Mouse (Mus musculus) kidney, adult 18-20 months (tissue): ENCODE measurements around the gene Bcl2.
A peak's percentile ranks its signal among the peaks of the same experiment; 100 is the strongest.

Experiments used
- DNase-seq: peaks from one replicate; pipeline ENCODE4 v3.0.0; 2021

Gene Bcl2

DNA sequence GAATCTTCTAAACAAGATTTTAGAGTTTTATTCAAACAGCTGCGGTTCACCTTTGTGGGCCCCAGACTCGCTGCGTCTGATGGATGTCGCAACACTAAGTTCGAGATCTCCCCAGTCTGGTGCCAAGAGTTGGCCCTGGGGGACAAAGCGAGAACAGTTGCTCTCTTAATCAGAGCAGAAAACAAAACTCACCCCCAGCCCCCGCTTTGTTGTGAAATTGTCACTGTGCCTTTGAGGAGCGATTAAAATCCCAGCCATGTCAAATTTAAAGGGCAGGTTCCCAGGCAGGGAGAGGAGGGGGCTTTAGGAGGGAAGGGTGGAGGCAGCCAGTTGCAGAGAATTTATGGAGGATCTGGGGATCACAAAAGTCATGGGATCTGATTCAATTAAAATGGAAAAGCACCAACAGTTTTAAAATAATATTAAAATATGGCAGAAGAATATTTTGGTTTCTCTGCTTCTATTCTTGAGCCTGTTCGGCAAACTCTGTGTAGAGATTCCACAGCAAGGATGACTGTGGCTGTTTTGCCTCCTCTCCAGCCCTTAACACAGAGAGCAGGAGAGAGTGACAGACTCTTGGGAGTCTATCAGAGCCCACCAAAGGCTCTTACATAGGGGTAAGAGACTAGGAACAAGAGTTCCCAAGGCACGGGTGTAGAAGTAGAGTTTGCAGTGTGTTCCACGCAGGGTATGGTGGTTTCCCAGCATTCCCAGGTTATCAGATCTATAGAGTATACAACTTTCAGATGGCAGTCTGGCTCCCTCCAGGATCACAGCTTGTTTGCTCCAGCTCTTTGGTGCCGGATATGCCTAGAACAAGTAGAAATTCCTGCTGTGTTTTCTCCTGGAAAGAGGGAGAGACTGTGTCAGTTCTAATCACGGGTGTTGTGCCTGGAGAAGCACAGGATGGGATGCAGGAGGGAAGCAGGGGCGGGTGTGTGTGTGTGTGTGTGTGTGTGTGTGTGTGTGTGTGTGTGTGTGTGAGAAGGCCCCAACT lies 130.5 kb downstream of the Bcl2 start:
- DNase-seq = peak; percentile 28

DNA sequence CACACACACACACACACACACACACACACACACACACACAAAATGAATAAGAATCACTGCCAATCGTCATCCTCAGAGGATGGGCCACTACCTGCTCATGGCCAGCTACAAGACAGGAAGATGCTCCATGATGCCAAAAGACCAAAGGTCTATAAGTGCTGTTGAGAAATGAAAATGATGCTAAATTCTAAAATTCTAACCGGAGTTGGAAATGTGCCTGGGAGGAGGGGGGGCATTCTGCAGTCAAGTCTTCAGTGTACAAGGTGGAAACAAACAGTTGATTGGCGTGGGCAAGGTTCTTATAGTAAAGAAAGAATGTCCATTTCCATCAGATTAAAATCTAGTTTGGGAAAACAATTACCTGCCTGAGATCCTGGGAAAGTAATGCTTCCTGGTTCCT lies 131.3 kb downstream of the Bcl2 start:
- no peak for DNase-seq

DNA sequence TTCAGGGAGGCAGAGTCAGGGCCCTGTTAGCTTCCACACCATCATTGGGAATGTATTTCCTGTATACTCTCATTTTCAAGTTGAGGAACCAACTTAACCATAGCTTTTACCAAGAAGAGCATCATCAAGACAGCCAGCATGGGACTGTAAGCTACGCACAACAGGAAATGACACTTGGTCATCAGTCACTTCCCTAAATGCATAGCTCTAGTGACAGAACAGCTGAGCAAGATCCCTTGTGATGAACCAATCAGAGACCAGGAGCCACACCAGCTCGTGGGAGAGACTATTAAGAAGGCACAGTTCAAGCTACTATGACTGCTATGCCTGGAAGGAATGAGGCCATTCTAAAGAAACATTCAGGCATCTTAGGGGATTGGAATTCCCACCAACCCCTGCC lies 132.3 kb downstream of the Bcl2 start:
- DNase-seq = no peak

DNA sequence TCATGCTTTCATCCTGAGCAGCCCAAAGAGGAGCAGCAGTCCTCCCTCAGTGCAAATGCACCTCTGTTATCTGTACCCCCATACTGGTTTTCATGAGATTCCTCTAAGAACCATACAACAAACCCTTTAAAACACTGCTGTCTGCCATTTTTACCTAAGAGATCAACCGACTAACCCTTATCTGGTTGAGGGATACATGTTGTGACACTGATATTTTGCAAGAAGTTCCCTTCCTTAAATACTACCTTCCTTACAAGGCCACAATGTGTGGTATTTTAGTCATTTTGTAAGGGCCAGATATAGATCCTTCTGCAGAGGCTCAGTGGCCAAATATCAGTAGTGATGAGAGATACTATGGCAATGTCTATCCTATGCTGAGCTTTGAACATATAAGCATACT lies 134.3 kb downstream of the Bcl2 start:
- no peak for DNase-seq

DNA sequence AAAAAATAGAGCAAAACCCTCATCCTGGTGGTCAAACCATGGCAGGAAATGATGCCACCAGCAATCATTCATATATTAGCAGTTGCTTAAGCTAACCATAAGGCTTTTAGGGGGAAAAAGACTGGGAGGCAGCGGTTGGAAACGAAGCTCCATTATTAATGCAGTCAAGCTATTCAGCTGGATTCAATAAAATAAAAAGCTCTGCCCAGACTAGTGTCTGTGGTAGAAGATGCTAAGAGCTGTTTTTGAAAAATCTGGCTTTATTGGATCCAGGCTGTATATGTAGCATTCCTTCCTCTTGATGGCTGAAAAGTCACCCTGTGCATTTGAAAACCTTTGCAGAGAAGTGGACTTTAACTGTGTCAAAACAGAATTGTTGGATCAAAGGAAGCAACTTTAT lies 141.6 kb downstream of the Bcl2 start:
- DNase-seq = no peak

DNA sequence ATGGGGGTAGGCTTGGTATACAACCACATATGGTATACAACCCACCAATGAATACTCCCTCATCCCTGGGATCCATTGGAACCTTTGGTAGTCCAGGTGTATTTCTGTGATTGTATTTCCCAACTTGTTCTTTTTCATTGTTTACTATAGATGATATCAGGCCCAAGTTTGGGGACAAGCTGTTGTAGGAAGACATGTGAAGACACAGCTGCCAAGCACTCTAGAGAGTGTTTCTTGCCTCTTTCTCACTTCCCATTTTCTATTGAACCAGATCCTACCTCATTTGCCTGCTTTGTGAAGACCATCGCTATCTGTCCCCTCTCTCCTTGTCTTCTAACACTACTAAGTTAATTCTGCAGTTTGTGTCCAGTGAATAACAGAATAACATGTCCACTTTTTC lies 143.2 kb downstream of the Bcl2 start:
- no peak for DNase-seq

DNA sequence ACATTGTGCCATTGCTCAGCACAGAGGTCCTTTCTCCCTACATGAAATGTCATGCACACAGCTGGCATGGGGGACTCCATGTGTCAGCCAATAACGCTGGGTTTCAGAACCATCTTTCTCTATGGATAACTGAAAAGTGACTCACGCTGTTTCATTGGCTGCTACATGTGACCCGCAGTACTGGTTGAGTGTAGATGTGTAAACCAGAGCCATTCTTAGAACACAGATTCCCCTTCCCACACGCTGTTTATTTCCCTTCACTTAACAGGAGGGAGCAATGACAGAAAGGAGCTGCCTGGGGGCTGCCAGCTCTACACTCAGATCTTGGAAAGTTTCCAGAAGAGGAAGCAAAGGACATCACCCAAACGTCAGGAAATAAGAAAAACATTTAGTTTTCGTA lies 143.7 kb downstream of the Bcl2 start:
- DNase-seq = no peak

DNA sequence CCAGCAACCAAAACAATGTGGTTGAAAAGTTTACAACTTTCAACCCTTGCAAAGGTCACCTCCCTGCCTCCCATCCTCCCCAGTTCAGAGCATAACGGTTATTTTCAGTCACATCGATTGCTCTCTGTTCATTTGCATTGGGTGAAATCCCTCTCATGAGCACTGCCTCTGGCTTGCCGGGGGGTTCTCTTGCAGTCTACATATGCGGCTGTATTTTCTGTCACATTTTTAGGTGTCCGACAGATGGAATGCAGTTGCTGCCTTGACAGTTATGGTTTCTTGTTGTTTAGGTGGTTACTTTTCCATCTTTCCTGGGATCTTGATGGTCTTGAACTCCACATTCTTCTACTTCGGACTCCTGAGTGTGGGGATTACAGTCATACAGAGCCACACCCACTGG lies 144.4 kb downstream of the Bcl2 start:
- no peak for DNase-seq

DNA sequence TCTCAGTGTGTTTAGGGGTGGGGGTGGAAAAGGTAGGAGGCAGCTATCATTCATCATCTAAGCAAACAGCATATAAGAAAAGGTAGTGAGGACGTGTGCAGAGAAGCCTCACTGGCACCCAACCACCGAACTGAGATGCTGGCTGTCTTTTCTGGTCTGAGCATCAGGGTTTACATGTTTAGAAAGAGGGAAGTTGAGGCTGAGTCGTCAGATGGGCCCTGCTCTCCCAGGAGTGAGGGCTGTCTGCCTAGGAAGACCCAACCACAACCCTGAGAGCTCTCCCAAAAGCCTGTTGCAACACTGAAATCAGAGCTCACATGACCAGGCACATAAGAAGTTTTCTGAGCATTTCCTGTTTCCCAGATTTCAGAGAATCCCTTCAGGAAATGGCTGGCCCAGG lies 145.2 kb downstream of the Bcl2 start:
- DNase-seq = no peak

DNA sequence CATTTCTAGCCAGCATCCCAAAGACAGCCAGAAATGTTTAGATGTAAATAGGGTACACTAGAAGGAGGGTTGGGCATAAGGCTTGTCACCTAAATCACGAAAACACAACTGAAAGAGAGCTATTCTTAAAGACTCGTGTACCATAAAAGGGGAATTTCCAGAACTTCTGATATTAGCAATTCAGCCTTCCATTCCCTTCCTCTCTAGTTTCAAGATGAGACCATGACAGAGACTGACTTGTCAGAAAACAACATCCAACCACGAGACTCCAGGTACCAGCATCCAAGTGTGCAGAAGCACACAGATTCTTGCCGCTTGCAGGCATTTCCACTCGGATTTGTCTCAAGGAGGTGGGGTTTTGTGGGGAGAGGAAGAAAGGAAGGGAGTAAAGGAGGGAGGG lies 146.6 kb downstream of the Bcl2 start:
- no peak for DNase-seq

DNA sequence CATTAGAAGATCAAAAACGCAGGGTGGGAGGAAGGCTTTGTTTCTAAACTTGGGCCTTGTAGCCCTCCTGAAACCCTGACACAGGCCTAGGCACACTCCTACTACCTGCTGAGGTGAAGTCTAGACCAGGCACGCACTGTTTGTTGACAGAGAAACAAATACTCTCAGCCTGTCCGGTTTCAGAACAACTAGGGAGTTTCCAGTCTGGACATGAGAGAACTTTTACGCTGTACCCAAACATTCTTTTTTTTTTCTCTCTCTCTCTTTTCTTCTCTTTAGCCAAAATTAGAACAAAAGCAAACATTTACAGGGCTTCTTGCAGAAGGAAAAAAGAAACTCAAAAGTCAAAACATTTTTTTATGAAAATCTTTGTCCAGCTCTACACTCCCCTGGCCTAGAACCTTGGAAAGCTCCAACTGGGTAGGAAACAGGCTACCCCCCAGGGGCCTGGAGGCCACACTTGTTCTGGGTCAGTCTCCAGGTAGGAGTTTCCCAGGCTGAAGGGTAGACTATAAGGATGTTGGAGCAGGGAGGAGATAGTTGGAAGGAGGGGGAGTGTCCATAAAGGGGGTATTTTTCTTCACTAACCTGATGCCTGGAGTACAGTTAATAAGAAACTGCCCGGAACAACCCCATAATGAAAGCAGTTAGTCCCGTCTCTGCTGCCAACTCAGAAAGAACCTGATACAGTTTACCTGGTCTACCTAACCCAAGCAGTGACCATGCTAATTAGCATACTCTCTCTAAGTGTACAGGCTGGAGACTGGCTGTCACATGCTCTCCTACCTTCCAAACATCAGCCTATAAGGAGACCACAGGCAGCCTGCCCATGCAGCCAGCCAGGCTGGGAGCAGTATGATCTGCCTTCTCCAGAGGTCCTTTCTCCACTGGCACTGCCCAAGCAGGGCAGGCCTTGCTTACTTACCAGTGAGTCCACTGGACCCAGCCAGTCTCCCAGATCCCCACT lies 147.7 kb downstream of the Bcl2 start:
- DNase-seq = peak; percentile 63

DNA sequence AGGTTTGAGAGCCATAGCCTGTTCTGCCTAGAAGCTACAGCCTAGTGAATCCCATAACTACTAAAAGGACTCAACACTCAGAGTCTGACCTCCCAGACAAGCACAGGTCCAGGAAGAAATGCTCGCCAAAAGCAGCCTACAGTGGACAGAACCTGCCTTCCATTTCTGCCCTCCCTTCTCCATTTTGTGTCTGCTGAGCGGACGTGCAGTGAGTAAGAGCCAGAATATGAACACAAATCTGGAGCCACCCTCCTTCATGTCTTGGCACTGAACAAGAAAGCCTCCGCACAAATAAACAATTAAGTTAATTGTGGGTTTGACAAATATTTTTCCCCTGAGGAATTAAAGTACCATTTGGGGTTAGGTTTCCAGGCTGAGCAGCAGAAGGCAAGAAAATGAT lies 148.8 kb downstream of the Bcl2 start:
- DNase-seq = no peak

DNA sequence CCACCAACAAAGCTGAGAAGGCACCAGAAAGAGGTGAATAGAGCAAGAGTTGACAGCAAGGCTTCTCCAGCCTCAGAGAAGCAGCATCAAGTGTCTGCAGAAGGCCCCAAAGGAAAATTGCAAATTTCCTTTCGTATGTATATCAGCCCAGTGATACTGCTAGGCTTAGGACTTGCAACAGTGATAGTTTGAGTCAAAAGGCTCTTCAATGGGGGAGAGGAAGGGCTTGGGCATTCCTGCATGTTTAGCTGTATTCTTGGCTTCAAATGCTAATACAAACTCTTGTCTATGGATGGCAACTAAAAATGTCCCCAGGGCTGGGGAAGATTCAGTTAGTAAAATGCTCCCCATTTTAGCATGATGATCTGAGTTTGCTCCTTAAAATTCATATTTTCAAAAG lies 149.6 kb downstream of the Bcl2 start:
- no peak for DNase-seq

DNA sequence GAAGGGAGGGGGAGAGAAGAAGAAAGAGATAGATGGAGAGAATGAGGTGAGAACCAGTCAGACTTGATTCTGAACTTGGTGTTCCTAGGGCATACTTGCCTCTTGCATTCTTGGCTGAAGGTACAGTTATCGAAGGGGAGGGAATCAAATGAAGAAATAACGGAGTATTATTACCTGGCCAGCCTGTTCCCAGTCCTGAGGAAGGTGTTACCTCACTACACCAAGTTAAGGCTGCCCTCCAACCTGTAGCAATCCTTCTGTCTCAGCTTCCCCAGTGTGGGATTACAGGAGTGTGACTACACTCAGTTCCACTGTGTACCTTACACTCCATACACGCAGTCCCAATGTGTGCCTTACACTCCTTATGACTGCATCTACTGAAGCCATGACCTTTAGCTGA lies 151.3 kb downstream of the Bcl2 start:
- no peak for DNase-seq

DNA sequence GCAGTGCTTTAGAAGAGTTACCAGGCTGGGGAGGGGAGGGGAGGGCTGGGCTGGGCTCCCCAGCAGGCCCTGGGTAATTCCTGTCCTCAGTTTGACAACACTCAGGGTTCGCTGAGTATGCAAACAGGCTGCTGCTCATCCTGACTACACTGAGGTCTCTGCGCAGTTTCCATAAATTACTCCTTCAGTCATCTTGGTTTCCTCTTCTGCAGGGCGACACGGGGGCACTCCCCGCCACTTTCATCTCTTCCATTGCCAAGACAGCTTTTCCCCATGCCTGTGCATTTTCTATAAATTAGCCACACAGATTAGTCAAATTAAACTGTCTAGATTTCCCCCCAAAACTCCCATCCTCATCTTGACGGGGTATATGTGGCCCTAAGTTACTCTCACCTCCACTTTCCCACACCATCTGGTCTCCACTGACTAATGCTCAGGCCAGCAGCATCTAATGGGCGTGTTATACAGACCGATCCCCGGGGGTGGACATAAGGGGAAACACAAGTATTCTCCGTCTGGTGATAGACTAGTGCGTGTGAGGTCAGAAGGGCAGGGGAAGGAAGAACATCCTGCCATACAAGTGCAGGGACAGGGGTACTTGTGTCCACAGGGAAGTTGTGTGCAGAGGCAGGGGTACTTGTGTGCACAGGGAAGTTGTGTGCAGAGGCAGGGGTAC lies 152.9 kb downstream of the Bcl2 start:
- no peak for DNase-seq

DNA sequence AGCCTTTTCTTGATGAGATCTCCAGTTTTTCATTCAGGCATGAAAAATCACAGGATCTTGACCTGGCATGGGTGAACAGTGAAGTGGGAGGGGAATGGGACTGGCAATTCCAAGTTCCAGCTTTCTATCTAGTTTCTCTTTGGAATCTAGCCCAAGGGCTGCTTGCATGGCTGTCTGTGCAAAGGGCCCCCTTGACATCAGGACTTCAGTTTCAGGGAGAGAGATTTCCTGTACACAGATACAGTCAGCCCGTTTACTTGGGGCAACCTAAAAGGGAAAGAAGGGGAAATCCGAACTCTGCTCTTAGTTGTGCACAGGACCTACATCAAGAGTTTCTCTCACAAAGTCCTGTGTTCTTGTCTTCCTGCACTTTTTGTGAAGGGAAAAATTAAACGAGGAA lies 154.0 kb downstream of the Bcl2 start:
- DNase-seq = no peak

DNA sequence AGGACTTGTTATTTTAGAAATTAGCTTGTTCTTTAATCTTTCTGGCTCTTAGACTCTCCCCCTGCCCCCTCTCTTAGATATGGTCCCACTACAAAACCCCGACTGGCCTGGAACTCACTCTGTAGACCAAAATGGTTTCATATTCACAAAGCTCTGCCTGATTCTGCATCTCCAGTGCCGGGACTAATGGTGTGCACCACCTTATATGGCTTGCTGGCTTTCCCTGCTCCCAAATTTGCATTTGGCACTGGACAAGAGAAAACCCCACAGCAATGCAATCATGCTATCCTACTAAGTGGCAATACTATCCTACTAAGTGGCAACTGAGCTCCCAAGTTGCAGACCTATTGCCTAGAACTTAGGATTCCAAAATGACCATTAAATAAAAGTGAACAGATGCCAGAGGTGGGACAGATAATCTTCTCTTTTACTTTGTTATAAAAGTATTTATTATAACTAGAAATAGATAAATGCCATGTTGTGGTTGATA lies 154.9 kb downstream of the Bcl2 start:
- no peak for DNase-seq

DNA sequence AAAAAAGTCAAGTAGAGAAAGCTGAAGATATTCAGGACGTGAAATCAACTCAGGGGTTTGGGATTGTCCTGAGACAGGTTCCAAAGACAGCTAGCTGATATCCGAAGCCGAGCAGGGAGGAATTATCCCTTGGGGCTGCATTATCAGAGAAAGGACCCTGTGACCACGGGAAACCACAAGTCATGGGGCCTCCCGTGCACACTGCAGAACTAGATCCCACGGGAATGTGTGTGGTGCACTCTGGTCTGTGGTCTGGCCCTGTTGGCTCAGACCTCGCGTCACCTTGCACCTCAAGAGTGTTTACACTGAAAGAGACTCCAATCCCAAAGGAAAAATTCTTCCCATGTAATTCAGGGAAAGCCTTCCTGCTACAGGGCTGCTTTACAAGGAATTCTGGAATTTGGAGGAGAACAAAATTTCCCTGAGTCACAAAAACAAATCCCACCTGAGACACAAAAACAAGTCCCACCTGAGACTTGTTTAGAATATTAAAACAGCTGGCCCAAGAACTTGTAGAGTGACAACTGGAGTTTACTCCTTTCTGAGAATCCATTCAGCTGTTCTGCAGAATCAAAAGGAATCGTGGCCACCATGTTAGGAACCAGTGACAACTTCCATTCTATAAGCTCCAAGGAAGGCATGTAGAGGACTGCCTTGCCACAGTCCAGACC lies 158.4 kb downstream of the Bcl2 start:
- no peak for DNase-seq

DNA sequence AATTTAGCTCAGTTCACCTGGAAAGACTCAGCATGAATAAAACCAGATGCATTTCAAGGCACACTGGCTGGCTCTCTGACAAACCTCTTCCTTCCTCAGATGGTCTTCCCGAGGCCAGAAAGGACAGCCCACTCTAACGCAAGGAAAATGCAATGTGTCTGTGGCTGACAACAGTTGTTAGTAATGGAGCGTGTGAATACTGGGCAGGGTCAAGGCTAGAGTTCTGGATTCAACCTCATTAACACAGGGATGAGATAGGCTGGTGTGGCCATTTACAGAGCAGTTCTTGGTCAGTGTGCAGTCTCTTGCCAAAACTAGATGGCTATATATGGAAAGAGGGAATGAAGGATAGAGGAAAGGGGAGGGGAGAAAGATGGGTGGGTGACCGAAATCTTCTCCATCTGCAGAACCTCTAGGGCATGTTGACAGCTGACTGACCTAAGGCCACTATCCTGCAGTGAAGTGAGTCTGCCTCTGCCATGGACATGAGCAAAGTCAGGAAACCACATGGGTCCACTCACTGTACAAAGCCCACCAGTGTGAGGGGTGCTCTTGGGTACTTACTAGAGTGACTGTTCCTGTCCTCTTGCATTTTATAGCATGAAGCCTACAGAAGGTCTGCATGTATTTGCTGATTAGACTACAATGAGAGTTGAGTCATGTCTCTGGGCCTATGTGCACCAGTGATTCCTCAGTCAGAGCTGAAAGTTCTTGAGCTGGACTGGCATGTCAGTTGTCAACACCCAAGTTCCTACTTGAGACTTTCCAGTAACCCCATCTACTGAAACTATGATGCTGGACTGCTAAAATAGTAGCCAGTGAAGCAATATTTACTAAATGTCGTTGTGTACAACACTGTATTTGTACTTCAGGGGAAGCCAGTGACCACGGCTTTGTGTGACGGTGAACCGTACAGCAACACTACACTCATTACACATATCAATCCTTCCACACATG lies 159.9 kb downstream of the Bcl2 start:
- no peak for DNase-seq

DNA sequence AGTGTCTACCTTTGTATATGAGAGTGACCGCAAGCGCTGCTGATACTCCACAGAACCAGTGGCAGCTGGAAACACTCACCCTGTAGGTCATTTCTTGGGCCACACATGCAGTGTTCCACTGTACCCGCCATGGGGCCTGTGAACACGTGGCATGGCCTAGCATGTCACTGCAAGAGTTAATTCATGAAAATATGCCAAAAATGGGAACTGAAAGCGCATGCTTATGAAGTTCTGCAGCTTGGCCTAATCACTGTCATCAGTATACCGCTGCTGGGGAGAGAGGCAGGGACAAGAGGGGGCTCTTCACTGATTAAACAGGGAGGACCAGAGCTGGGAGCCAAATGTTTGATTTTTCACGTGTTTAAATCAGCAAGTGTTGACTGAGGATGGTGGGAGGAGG lies 161.2 kb downstream of the Bcl2 start:
- DNase-seq = no peak

DNA sequence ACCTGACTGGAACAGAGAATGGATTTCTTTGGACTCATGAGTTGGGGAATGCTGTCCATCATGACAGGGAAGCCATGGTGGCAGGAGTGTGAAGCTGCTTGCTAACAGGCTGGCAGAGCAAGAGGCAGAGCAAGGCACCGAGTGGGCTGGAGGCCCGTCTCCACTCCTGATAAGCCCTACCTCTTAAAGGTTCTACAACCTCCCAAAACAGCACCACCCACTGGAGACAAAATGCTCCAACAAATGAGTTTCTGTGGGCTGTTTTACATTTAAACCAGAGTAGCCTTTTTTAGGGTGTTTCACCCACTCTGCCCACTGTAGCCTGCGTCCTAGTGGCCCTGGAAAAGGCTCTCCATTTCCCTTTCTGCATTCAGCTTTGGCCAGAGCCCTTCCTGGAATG lies 163.5 kb downstream of the Bcl2 start:
- DNase-seq = no peak
